Mouse (Mus musculus) inflammation-experienced regulatory T-cells, adult 16 weeks (primary cell): ENCODE measurements around the gene Rest. TPM values are rescaled to one million over a fixed set of nuclear protein-coding genes. Genes with fewer than 3 reads are reported as not detected.

Experiments used
- polyA plus RNA-seq: library from polyadenylated mRNA; unstranded; fragments of 100-300 nt; shearing (Covaris generic); gene quantifications from one replicate; pipeline ENCODE4 v1.2.1, GENCODE M21; 2017

Gene Rest
- polyA plus RNA-seq: 17.6 TPM

GRCm38 (mm10) chr5:77265081-77265670 is at the start of gene Rest:
TSS of gene Rest (plus strand) at chr5:77265491.

GRCm38 (mm10) chr5:77309924-77310772 is 44.9 kb downstream of the Rest start, which contains the start of the genes Noa1 and Polr2b:
TSS of gene Noa1 (minus strand) at chr5:77310084.
TSS of gene Polr2b (plus strand) at chr5:77310147.

Other genes with a start within 250 kb of the Rest start
- not detected for gene Thegl, start 249.5 kb upstream of the Rest start, polyA plus RNA-seq
- gene Hopx, start 150.4 kb upstream of the Rest start, polyA plus RNA-seq: 271 TPM
- gene Spink2, start 54.0 kb upstream of the Rest start, polyA plus RNA-seq: not detected
- 9.1 TPM for gene Noa1, start 44.6 kb downstream of the Rest start, polyA plus RNA-seq
- 90.6 TPM for gene Polr2b, start 44.7 kb downstream of the Rest start, polyA plus RNA-seq
- 0.45 TPM for gene Igfbp7, start 142.6 kb downstream of the Rest start, polyA plus RNA-seq